Mouse (Mus musculus) intestine, embryonic 15.5 days (tissue): Measurements from ENCODE around the gene 4921504E06Rik. TPM values are rescaled to one million over a fixed set of nuclear protein-coding genes. Genes with fewer than 3 reads are reported as not detected.

Experiments used
- ATAC-seq: fragments of 200-750 bp; cut with Nextera tagmentation; 2 replicates; pipeline ENCODE4 v1.8.0; 2017; ENCODE audit warnings: moderate TSS enrichment, moderate library complexity
- H3K27ac ChIP-seq: fragments of 300-500 bp; sonication (generic); 2 replicates; pipeline ENCODE4 v1.5.1; 2015; ENCODE audit warnings: mild to moderate bottlenecking, inconsistent platforms
- H3K27me3 ChIP-seq: fragments of 300-500 bp; sonication (generic); replicated peaks from 2 replicates; pipeline ENCODE4 v1.6.1; 2015; ENCODE audit warnings: inconsistent platforms
- H3K36me3 ChIP-seq: fragments of 300-500 bp; sonication (generic); 2 replicates; pipeline ENCODE4 v1.6.1; 2015; ENCODE audit warnings: inconsistent platforms
- H3K4me1 ChIP-seq: fragments of 300-500 bp; sonication (generic); replicated peaks from 2 replicates; pipeline ENCODE4 v1.6.1; 2015; ENCODE audit warnings: inconsistent platforms
- H3K4me2 ChIP-seq: fragments of 300-500 bp; sonication (generic); replicated peaks from 2 replicates; pipeline ENCODE4 v1.6.1; 2015; ENCODE audit warnings: mild to moderate bottlenecking, inconsistent platforms
- H3K4me3 ChIP-seq: fragments of 300-500 bp; sonication (generic); replicated peaks from 2 replicates; pipeline ENCODE4 v1.5.1; 2015; ENCODE audit warnings: inconsistent platforms
- H3K9ac ChIP-seq: fragments of 300-500 bp; sonication (generic); 2 replicates; pipeline ENCODE4 v1.6.1; 2015; ENCODE audit warnings: inconsistent platforms
- H3K9me3 ChIP-seq: fragments of 300-500 bp; sonication (generic); 2 replicates; pipeline ENCODE4 v1.6.1; 2016; ENCODE audit warnings: inconsistent platforms
- WGBS: fragments of 180-500 bp; shearing (Covaris S2); methylation state at CpG from one replicate; pipeline ENCODE4 v1.1.7; 2015; 5-methylcytosine and 5-hydroxymethylcytosine counted together
- polyA plus RNA-seq: library from polyadenylated mRNA; unstranded; fragments of >200 nt; fragmentation: Nextera tagmentation; extraction: Ambion mirVana; gene quantifications from 2 replicates; pipeline ENCODE4 v1.2.1, GENCODE M21; 2015

4921504E06Rik gene
- polyA plus RNA-seq, 1 experiment from 2014 or later = not detected

DNA sequence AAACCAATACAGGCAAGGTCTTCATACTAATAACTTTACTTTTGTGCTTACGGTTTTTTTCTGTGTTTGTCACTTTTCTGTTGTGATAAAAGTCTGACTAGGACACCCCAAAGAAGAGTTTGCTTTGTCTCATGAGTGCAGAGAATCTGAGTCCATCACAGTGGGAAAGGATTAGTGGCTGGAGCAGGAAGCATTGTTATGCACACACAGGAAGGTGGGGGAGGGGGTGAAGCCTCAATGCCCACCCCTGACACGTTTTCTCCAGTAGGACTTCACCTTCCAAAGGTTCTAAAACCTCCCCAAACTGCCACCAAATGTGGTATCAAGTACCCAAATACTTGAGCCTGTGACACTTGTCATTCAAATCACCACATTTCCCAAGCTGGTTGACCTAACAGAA is 91.8 kb downstream of the 4921504E06Rik start:
- H3K9ac ChIP-seq = no peak overlapping the region
- ATAC-seq = no peak
- WGBS = 39% methylated on average over 2 of the region's 2 CpGs

DNA sequence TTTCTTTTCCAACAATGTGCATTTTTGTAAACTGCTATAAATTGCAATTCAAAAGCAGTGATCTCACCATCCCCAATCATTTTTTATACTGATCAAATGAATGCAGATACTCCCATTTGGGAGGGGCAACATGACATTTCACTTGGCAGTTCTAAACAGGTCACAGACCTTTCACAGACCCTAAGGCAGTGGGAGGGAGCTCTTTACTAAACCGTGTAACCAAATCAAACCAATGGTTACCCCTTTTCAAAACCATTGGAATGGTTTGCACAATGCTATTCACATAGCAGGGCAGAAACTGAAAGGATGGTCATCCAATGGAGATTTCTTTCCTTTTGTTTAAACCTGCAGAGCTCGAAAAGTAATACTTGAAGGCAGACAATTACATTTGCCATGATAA is 94.9 kb downstream of the 4921504E06Rik start:
- ATAC-seq = no peak
- H3K9me3 ChIP-seq = no peaks in the 10 kb centered on the region
- no peak overlapping the region for H3K27ac ChIP-seq
- no peak overlapping the region for H3K4me3 ChIP-seq
- no peak overlapping the region for H3K4me2 ChIP-seq
- no peaks in the 10 kb centered on the region for H3K4me1 ChIP-seq
- WGBS = 55% methylated on average over 2 of the region's 2 CpGs
- H3K9ac ChIP-seq = no peak overlapping the region
- peaks cover 41% of the 10 kb centered on the region for H3K27me3 ChIP-seq
- no peaks in the 10 kb centered on the region for H3K36me3 ChIP-seq

More for the DNA sequence above, 91.8 kb downstream of the 4921504E06Rik start:
- H3K4me2 ChIP-seq = no peak overlapping the region
- no peaks in the 10 kb centered on the region for H3K4me1 ChIP-seq
- no peaks in the 10 kb centered on the region for H3K9me3 ChIP-seq
- H3K36me3 ChIP-seq = no peaks in the 10 kb centered on the region
- H3K27me3 ChIP-seq = peaks cover 12% of the 10 kb centered on the region
- H3K4me3 ChIP-seq = no peak overlapping the region
- H3K27ac ChIP-seq = no peak overlapping the region

DNA sequence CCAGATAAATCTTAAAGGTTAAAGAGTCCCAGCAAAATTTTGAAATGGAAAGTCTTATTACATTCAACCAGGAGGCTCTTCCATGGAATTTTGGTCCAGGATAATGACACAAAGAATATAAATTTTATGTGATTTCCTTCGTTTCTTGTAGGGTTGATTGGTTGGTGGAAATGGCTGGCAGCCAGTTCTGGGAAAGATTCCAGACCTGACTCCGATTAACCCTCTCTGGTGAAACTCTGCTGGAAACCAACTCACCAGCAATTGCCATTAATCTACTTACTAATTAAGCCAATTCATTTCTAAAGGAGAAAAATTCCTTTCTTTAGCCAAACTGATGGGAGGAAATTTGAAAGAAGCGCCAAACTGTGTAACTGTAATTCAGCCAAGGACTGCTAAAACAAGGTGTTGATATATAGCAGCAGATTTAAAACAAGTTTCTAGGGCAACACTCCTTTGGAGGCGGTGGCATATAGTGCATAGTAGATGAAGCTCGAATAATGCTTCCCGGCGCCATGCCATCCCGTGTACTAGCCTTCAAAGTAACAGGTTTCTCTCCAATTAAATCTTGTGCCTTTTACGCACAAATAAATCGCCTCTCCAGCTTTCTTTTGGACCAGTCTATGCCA is 97.7 kb downstream of the 4921504E06Rik start:
- Histone ChIP-seq H3K4me3 (no peak overlapping the region), H3K36me3 (no peaks in the 10 kb centered on the region), H3K9ac (no peak overlapping the region), H3K27me3 (peaks cover 68% of the 10 kb centered on the region), H3K4me1 (no peaks in the 10 kb centered on the region), H3K9me3 (no peaks in the 10 kb centered on the region), H3K27ac (no peak overlapping the region), H3K4me2 (no peak overlapping the region)
- 15% methylated on average over 10 of the region's 10 CpGs for WGBS
- no peak for ATAC-seq

DNA sequence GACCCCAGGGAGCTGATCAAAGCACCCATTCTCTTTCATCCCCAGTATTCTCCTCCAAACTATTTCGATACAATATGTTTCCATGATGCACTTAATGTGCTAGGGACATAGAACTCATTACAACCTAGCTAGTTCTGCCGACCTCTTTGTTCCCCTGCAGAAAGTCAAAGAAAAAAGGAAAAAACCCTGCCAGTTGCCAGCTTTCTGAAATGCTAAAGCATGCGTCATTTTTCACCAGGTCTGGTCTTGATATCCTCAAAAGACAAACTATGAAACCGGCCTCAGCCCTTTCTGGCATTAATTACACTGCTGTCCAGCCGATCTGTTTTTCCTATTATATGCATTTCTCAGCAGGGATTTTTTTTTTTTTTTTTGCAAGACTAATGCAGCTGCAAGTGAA is 98.5 kb downstream of the 4921504E06Rik start:
- no peak for ATAC-seq
- Histone ChIP-seq H3K9ac (no peak overlapping the region), H3K9me3 (no peaks in the 10 kb centered on the region), H3K36me3 (no peaks in the 10 kb centered on the region), H3K27ac (no peak overlapping the region), H3K4me1 (no peaks in the 10 kb centered on the region), H3K27me3 (peaks cover 76% of the 10 kb centered on the region), H3K4me2 (no peak overlapping the region), H3K4me3 (no peak overlapping the region)
- WGBS = 5% methylated on average over 5 of the region's 5 CpGs

DNA sequence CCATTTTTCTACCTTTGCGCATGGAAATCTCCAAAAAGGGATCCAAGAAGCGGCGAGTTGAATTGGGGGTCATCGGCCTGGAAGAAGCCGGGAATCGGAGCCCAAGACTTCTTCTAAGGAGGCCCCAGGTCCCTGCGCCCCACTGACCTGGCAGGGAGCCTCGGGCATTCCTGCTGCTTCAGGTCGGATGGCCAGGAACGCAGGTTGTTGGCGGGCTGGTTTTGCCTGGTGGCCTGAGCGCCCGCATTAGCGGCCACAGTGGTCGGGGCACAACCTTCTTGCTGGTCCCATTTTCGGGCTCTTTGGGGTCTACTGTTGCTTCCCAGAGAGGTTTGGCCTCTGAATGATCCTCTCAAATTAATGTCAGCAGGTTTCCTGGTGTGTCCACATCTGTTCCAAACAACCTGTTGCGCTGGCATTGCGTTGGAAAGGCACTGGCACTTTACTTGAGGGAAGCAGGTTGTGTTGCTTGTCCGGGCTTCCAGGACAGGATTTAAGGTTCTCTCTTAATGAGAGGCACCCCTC is 101.1 kb downstream of the 4921504E06Rik start:
- H3K9me3 ChIP-seq = no peaks in the 10 kb centered on the region
- no peak for ATAC-seq
- H3K36me3 ChIP-seq = no peaks in the 10 kb centered on the region
- WGBS = 1% methylated on average over 19 of the region's 19 CpGs
- no peak overlapping the region; the same call in 1 of the 2 replicates for H3K4me3 ChIP-seq
- no peaks in the 10 kb centered on the region for H3K4me1 ChIP-seq
- H3K4me2 ChIP-seq = no peak overlapping the region
- peaks cover 93% of the 10 kb centered on the region for H3K27me3 ChIP-seq
- no peak overlapping the region for H3K9ac ChIP-seq
- H3K27ac ChIP-seq = no peak overlapping the region

DNA sequence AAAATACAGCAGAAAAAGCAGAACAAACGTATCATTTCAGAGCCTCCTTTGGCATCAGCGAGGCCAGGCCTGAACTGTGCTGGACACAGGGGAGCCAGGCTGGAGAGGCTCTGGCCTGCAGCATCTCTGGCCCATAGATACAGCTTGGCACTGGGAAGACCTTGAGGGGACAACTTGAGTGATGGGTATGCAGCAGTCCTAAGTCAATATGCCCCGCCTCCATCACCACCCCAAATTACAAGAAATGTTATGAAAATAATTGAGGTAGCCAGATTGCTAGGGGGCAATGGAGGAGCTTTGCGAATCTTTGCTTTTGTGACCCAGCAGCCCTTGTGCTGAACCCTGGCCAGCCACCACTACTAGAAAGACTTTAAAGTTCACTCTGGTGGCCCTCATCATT is 104.4 kb downstream of the 4921504E06Rik start:
- WGBS = 31% methylated on average over 4 of the region's 4 CpGs
- Histone ChIP-seq H3K4me3 (no peak overlapping the region), H3K27me3 (peaks cover 93% of the 10 kb centered on the region), H3K4me2 (no peak overlapping the region), H3K9ac (no peak overlapping the region), H3K27ac (no peak overlapping the region), H3K9me3 (no peaks in the 10 kb centered on the region), H3K4me1 (peaks cover 12% of the 10 kb centered on the region), H3K36me3 (no peaks in the 10 kb centered on the region)
- ATAC-seq = no peak

DNA sequence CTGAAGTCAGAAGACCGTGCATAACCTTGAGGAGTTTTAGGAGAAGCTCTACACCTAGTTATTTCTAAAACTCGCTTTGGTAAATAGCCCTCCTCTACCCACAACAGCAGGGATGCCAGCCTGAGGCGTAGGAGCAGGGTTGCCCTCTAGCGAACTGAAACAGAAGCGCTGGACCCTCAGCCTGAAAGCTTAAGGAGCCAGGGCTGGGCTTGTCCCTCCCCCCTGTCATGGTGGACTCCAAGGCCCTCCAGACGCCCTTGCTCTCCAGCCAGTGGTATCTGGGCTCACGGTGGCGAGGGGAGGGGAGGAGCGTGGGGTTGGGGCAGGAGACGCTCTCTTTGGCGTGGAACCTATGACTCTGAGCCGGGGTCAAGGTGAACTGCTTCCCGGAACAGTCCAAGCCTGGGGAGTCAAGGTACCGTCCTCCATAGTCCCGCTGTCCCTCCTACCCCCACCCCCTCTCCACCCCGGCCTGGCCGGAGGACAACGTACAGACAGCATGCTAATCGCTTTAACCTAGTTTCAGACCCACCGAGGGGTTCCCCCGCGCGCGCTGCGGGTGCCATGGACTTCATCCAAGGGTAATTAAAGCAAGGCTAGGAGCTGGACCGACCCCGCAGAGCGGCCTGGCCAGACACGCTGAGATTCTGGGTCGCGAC is 105.5 kb downstream of the 4921504E06Rik start:
- ATAC-seq = peak; percentile 53
- no peak overlapping the region for H3K9ac ChIP-seq
- peaks cover 12% of the 10 kb centered on the region for H3K4me1 ChIP-seq
- peak overlapping the region; percentile 26 for H3K4me2 ChIP-seq
- 1% methylated on average over 31 of the region's 31 CpGs for WGBS
- peaks cover 91% of the 10 kb centered on the region for H3K27me3 ChIP-seq
- H3K9me3 ChIP-seq = no peaks in the 10 kb centered on the region
- no peak overlapping the region for H3K27ac ChIP-seq
- no peaks in the 10 kb centered on the region for H3K36me3 ChIP-seq
- H3K4me3 ChIP-seq = no peak overlapping the region

DNA sequence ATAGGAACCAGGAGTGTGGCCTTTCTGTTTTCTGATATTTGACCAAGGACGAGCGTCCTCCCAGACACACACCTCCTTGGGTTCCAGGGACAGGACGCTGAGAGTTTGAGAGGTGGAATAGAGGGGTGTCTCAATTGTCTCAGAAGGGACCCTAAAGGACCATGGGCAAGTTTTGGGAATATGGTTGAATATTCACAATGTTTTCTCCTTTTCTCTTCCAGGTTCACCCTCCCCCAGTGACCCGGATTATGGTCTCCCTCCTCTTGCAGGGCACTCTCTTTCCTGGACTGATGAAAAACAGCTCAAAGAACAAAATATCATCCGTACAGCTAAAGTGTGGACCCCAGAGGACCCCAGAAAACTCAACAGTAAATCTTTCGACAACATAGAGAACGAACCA is 107.0 kb downstream of the 4921504E06Rik start:
- WGBS = 6% methylated on average over 7 of the region's 7 CpGs
- no peaks in the 10 kb centered on the region for H3K9me3 ChIP-seq
- no peak overlapping the region for H3K4me3 ChIP-seq
- no peak overlapping the region for H3K27ac ChIP-seq
- peaks cover 12% of the 10 kb centered on the region for H3K4me1 ChIP-seq
- H3K27me3 ChIP-seq = peaks cover 89% of the 10 kb centered on the region
- no peak for ATAC-seq
- no peak overlapping the region for H3K4me2 ChIP-seq
- H3K9ac ChIP-seq = no peak overlapping the region
- H3K36me3 ChIP-seq = no peaks in the 10 kb centered on the region

DNA sequence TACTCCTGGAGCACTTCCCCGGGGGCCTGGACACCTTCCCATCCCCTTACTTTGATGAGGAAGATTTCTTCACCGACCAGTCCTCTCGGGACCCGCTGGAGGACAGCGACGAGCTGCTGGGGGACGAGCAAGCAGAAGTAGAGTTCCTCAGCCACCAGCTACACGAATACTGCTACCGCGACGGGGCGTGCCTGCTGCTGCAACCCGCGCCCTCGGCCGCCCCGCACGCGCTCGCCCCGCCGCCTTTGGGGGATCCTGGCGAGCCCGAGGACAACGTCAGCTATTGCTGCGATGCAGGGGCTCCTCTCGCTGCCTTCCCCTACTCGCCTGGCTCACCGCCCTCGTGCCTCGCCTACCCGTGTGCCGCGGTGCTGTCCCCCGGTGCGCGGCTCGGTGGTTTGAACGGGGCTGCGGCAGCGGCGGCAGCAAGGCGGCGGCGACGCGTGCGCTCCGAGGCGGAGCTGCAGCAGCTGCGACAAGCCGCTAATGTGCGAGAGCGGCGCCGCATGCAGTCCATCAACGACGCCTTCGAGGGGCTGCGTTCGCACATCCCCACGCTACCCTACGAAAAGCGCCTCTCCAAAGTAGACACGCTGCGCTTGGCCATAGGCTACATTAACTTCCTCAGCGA is 107.7 kb downstream of the 4921504E06Rik start:
- Histone ChIP-seq H3K4me2 (peak overlapping the region; percentile 62), H3K4me1 (peaks cover 12% of the 10 kb centered on the region), H3K36me3 (no peaks in the 10 kb centered on the region), H3K27ac (no peak overlapping the region), H3K27me3 (peaks cover 90% of the 10 kb centered on the region), H3K9ac (no peak overlapping the region), H3K9me3 (no peaks in the 10 kb centered on the region), H3K4me3 (peak overlapping the region; percentile 33)
- WGBS = 1% methylated on average over 67 of the region's 67 CpGs
- no peak; the same call in 1 of the 2 replicates for ATAC-seq

DNA sequence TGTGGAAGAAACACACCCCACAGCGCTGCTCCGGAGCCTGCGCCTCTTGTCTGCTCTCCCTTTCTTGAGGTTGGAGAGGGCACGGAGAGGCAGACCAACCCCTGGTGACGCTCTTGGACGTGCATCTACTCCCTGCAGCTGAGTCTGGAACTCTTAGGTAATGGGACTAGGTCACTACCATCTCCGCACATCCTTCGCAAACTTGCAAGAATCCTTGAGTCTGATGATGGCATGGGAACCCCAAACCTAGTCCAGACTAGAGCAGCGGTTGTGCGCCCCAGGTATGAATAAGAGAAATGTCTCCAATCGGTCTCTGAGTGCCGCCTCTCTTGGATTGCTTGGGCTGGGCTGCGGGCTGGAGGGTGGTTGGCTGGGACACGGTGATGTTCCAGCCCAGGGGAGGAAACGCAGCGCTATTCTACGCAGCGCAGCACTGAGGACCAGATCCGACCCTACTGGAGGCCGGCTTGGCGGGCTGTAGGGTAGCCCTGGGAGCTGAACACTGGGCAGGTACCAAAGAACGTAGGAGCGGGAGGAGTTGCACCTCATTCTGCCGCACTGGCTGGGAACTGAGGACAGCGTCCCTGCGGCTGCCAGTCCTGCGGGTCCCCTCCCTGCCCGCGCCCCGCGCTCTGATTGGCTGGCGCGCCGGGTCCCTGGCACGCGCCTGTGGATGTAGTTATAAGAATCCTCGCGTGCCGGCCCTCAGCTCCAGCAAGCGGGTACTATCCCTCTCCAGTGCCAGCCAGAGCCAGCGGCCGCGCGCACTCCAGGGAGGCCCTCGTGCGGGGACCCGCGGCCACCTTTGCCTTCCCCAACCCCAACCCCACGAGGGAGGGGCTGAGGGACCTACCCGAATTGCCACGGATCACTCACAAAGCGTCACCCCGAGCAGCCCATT is 108.5 kb downstream of the 4921504E06Rik start, which contains the start of gene Ptf1a:
TSS of gene Ptf1a (plus strand) at position 733 of the 901 bp plus-strand sequence.
- no peak within 1 kb of the TSS for H3K27ac ChIP-seq
- no peaks in the 10 kb centered on the region for H3K9me3 ChIP-seq
- peaks cover 12% of the 10 kb centered on the region for H3K4me1 ChIP-seq
- H3K4me3 ChIP-seq = peak within 1 kb of the TSS; percentile 33
- H3K27me3 ChIP-seq = peaks cover 85% of the 10 kb centered on the region
- under 1% methylated on average over 53 of the region's 53 CpGs for WGBS
- no peak within 1 kb of the TSS for H3K9ac ChIP-seq
- H3K36me3 ChIP-seq = no peaks in the 10 kb centered on the region
- peak within 1 kb of the TSS; percentile 62 for H3K4me2 ChIP-seq
- ATAC-seq = peak; percentile 75

DNA sequence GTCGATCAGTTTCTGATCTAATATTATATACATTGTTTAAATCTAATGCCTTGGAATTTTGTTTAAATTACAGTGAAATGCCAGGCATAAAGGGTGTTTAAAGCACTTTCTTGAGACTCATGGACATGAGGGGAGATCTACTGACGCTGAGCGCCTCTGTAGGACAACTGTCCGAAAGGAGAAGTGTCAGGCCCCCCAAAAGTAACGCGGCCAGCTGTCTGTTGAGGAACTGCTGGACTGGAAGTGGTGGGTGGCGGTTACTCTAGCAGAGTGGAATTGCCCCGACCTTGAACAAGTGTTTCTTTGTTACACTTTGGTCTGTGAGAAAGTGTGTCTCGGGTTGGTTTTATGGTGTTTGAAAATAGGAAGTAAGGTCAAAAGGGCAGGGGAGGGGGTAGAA is 109.4 kb downstream of the 4921504E06Rik start:
- H3K4me3 ChIP-seq = no peak overlapping the region
- no peaks in the 10 kb centered on the region for H3K9me3 ChIP-seq
- no peak overlapping the region for H3K27ac ChIP-seq
- no peaks in the 10 kb centered on the region for H3K36me3 ChIP-seq
- H3K9ac ChIP-seq = no peak overlapping the region
- peaks cover 12% of the 10 kb centered on the region for H3K4me1 ChIP-seq
- H3K27me3 ChIP-seq = peaks cover 79% of the 10 kb centered on the region
- 2% methylated on average over 9 of the region's 9 CpGs for WGBS
- H3K4me2 ChIP-seq = no peak overlapping the region
- no peak for ATAC-seq
